Mouse (Mus musculus) B cell, adult (primary cell): ENCODE results near the gene Sec24c. TPM values are rescaled to one million over a fixed set of nuclear protein-coding genes. Genes with fewer than 3 reads are reported as not detected.

Source experiments
- total RNA-seq: library from RNA; stranded (reverse); gene quantifications from 4 replicates; pipeline ENCODE4 v1.2.4, GENCODE M21; 2023; ENCODE audit not compliant: inconsistent age

Sec24c gene
- total RNA-seq, result 229 to 252 TPM (median 238 TPM) in 4 replicates

DNA sequence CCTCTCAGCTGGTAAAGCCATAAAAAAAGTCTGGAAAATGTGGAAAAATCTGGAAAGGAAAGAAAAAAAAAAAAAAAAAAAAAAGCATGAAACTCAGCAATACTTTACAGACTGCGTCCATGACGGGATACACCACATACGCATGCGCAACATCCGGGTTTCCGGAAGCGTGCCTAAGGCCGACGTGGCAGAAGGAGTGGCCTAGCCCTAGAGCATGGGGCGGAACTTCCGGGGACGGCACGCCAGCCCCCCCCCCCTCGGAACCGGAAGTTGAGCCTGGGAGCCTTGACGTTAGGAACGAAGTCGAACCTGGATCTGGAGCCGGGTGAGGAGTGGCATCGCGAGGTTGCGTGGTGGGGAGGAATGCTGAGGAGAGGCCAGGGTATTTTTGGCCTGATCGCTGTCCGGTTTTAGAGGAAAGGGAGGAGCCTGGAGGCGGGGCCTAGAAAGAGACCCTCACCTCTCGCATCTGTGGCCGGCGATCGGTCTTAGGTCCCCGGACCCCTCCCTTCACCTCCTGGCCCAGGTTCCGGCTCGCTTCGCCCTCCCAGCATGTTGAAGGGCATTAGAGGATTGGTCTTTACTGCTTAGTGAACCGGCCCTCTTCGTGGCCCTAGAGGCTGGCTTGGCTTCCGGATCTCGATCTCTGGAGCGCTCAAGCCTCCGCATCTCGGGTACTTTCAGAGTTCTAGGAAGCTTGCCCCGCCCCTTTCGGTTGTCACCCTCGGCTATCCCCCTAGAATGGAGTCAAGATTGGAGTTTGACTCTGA lies at the start of gene Sec24c:
Gene Sec24c, plus strand, starts transcription at position 245 of the 770 bp plus-strand sequence.

DNA sequence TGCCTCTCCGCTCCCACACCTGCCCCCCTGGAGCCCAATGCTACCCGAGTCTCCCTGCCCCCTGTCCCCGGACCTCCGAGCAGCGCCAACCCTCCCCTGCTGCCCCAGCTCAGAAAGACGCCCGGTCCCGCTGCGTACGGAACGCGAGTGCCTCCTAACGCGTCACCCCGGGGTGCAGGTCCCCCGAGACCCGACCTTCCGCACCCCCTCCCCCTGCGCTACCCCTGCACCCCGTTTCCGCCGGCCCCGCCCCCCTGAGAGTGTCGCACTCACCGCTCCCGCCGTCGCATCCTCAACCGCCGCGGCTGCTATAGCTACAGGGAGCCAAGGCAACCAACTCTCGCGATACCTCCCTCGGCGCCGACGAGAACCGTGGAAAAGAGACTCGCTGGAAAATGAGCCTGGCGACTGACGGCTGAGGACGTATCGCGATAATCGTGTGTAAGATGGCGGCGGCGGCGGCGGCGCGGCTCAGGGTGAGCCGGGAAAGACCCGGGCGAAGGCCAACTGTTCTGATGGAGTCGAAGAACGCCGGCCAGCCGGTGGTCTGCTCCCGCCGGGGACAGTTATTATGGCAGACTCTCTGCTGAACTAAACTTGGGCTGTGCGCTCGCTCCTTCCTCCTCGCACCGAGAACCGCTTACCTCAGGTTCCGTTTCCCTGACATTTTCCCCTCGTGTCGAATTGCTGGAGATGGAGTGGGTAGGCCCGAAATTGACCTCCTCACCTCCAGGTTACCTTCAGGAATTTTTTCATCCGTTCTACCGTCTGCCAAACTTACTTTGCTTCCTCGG lies 33.3 kb upstream of the Sec24c start, which contains the start of gene Usp54:
Gene Usp54, minus strand, starts transcription at position 420 of the 794 bp plus-strand sequence.

DNA sequence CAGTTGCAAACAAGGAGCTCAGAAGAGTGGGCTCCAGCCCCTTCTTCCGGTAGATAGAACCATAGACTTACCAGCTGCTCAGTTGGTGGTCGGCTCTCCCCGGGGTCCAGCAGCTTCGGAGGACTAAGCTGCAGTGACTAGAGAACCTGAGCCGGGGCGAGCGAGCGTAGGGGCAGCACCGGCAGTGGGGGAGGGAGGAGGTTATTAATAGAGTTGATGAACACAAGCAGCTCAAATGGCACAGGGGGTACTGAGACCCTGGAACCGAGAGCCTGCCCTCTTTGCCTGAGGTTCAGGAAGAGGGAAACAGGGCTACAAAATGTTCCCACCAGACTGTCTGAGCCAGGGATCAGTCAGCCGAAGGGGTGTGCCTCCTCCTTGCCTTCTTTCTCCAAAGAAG lies 17.7 kb upstream of the Sec24c start, which contains the start of gene Myoz1:
Gene Myoz1, minus strand, starts transcription at position 180 of the 400 bp plus-strand sequence.

DNA sequence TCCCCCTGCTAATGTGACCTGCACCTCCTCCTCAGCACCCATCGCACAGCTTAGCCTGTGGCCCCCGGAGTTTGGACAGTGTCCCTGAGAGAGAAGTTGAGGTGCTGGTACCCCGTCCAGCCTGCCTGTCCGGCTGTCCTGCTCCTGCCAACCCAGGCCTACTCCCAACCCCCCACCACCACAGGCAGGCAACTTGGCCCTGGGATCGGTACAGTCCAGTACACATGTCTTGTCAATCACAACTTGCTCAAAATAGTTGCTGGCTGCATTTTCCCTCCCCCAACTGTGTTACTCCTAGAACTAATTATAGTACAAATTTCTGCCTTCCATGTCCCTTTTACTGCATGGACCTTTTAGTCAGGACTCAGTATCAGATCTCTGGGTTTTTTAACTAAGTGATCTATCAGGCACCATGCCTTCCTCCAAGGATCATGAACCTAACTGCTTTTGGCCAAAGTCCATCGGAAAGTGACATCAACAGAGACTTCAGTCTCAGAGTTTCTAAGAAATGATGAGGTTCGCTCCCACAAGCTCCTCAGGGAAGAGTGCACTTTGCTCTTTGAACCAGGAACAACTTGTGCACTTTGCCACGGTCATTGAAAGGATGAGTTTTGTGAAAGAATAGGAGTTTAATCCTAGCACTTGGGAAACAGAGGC lies 5.8 kb upstream of the Sec24c start, which contains the start of gene Synpo2l:
Gene Synpo2l, minus strand, starts transcription at position 201 of the 657 bp plus-strand sequence.

DNA sequence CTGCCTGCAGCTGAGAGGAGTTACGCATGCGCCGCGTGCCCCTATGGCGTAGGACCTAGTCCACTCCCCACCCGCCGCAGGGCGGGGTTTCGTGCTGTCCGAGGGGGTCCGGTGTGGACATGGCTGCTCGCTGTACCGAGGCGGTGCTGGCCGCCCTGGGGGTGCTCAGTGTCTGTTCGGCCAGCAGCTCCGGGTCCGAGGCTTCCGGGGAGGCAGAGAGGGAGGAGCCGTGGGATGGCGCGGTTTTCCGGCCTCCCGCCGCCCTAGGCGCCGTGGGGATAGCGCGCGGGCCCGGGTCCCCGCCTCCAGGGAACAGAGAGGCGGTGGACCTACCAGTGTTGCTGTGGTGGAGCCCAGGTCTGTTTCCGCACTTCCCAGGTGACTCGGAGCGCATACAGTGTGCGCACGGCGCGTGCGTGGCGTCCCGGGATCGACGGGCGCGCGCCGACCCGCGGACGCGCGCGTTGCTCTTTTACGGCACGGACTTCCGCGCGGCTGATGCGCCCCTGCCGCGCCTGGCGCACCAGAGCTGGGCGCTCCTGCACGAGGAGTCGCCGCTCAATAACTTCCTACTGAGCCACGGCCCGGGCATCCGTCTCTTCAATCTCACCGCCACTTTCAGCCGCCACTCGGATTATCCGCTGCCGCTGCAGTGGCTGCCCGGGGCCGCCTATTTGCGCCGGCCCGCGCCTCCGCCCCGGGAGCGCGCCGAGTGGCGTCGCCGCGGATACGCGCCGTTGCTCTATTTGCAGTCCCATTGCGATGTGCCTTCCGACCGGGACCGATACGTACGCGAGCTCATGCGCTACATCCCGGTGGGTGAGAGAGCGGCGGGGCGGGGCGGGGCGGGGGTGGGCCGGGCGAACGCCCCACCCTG lies 21.0 kb downstream of the Sec24c start, which contains the start of gene Fut11:
Gene Fut11, plus strand, starts transcription at position 85 of the 877 bp plus-strand sequence.

DNA sequence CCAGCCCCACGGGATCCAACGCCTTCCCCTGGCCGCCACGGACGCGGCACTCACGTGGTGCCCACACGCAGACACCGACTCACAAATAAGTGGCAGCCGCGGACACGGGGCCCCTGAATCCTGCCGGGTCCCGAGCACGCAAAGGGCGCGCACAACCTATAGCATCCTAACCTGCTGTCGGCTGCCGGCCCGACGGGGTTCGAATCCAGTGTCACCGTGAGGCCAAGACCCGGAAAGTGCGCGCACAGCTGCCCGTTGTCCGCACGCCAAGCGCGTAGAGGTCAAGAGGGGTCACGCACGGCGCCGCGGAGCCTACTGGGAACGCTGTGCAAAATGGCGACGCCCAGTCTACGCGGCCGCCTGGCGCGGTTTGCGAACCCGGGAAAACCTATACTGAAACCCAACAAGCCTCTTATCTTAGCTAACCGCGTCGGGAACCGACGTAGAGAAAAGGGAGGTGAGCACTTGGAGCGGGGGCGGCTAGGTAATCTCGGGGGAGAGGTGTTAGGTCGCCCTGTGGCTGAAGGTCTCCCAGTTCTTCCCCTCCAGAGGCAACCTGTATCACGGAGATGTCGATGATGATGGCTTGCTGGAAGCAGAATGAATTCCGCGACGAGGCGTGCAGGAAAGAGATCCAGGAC lies 28.8 kb downstream of the Sec24c start, which contains the start of gene Chchd1:
Gene Chchd1, plus strand, starts transcription at position 266 of the 641 bp plus-strand sequence.

DNA sequence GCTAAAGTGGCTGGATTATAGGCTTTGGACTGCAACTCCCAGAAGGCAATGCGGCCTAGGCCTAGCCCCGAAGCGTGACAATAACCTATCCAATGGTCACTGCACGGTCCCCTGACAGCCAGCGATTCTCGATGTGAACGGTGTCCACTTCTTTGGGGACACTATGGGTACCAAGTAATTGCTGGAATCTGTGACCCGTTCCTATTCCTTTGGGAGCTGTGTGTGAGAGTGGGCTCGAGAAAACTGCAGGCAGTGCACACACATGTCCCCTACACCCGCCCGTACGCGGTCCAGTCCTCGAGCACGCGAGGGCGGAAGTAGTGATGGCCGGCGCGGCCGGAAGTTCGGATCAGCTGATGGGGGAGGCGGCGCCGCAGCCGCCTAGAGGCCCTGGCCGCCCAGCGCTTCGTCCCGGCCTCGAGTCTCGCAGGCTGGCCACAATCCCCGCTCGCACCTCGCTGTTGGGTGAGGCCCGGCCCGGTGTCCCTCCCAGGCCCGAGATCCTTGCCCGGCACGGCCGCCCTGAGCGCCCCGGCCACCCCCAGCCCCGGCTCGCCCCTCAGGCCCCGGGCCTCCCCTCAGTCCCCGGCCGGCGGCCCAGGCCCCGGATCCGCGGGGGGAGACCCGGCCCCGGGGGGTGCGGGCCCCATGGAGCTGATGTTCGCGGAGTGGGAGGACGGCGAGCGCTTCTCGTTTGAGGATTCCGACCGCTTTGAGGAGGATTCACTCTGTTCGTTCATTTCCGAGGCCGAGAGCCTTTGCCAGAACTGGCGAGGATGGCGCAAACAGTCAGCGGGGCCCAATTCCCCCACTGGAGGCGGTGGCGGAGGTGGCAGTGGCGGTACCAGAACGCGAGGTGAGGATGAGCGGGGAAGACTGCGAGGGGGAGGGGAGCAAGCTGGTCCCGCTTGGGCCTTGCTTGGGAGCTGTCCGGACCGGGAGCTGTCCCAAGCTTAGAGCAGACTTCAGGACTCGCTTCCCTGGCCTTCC lies 33.4 kb downstream of the Sec24c start, which contains the start of gene Zswim8:
Gene Zswim8, plus strand, starts transcription at position 352 of the 990 bp plus-strand sequence.

DNA sequence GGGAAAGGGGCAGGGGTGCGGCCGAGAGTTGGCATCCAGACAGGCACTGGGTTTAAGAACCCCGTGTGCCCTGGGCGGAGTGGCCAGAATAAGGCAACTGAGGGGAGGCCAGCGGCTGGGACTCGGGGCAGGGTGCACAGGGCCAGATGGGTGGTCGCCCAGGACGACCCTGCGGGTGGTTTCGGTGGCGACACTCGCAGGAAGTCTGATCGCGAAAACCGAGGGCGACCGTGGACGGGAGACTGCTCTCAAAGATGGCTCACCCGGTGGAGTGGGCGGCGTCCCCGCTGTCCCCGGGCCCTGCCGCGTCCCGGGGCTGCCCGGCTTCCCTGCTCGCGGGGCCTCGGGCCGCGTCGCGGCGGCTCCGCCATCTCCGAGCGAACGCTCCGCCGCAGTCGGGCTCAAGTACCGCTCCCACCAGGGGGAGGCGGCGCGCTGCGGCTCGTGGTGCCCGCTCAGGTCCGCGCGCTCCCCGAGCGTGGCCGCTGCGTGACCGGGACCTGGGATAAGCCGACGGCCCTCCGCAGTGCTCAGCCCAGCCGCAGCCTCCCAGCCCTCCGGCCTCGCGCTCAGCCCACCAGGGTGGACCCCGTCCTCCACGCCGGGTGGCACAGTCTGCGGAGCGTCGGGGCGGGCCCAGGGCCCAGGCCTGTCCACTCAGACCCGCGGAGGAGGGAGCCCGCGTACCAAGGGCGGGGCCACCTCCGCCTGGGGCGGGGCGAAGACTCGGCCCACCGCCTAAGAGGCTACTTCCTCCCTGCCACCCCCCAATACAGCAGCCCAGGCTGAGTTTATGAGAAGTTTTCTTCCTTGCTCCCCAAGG lies 60.1 kb downstream of the Sec24c start, which contains the start of gene Ndst2:
Gene Ndst2, minus strand, starts transcription at position 611 of the 823 bp plus-strand sequence.

Other genes with a start within 250 kb of the Sec24c start
- 0.22 to 0.60 TPM in 2 of 4 replicates, not detected in the others for gene Cfap70, start 222.1 kb upstream of the Sec24c start, total RNA-seq
- gene Anxa7, start 194.2 kb upstream of the Sec24c start, total RNA-seq, result 44.5 to 58.3 TPM (median 51.4 TPM) in 4 replicates
- 3.6 to 5.4 TPM (median 4.4 TPM) in 4 replicates for gene Mss51, start 177.4 kb upstream of the Sec24c start, total RNA-seq
- gene Ppp3cb, start 127.7 kb upstream of the Sec24c start, total RNA-seq, result 103 to 113 TPM (median 110 TPM) in 4 replicates
- 4.1 to 6.9 TPM (median 4.3 TPM) in 4 replicates for gene Usp54, start 33.2 kb upstream of the Sec24c start, total RNA-seq
- not detected in 4 replicates for gene Myoz1, start 17.8 kb upstream of the Sec24c start, total RNA-seq
- 0.16 to 0.18 TPM in 2 of 4 replicates, not detected in the others for gene Synpo2l, start 6.0 kb upstream of the Sec24c start, total RNA-seq
- gene Fut11, start 20.7 kb downstream of the Sec24c start, total RNA-seq, result 6.0 to 8.5 TPM (median 7.1 TPM) in 4 replicates
- 30.7 to 45.8 TPM (median 37.1 TPM) in 4 replicates for gene Chchd1, start 28.7 kb downstream of the Sec24c start, total RNA-seq
- 193 to 211 TPM (median 204 TPM) in 4 replicates for gene Zswim8, start 33.2 kb downstream of the Sec24c start, total RNA-seq
- 43.6 to 64.0 TPM (median 51.3 TPM) in 4 replicates for gene Ndst2, start 60.3 kb downstream of the Sec24c start, total RNA-seq
- 17.5 to 27.2 TPM (median 21.8 TPM) in 4 replicates for gene Camk2g, start 119.8 kb downstream of the Sec24c start, total RNA-seq
- 1.4 to 2.9 TPM (median 2.0 TPM) in 4 replicates for gene Plau, start 162.4 kb downstream of the Sec24c start, total RNA-seq